Mouse (Mus musculus) MEL (cell line): ENCODE measurements around the gene Qdpr. TPM values are rescaled to one million over a fixed set of nuclear protein-coding genes. Genes with fewer than 3 reads are reported as not detected.

Experiments
- DNase-seq: peaks from one replicate; pipeline ENCODE4 v3.0.0; 2011; ENCODE audit warnings: low read depth, low spot score
- H3K27ac ChIP-seq: 2 replicates; pipeline ENCODE4 v1.5.1; 2012; ENCODE audit warnings: low read depth, mild to moderate bottlenecking, control low read depth, low read length, moderate library complexity; ENCODE audit not compliant: control insufficient read depth
- H3K27me3 ChIP-seq, 2 experiments: fragments of 150-350 bp in 1 of 2; sonication (generic) in 1 of 2; 2 replicates each; pipeline ENCODE4 v1.6.1; 2012; ENCODE audit warnings: low read length in 2 of 2, mild to moderate bottlenecking in 2 of 2, improper control_type of control experiment in 1 of 2, moderate library complexity in 1 of 2; ENCODE audit not compliant: insufficient read depth in 2 of 2, control insufficient read depth in 1 of 2
- H3K36me3 ChIP-seq, 2 experiments: 2 replicates each; pipeline ENCODE4 v1.6.1; 2012 to 2014; ENCODE audit warnings: low read length in 2 of 2, improper control_type of control experiment in 1 of 2, inconsistent platforms in 1 of 2, mild to moderate bottlenecking in 1 of 2; ENCODE audit not compliant: insufficient read depth in 2 of 2, control insufficient read depth in 1 of 2
- H3K4me1 ChIP-seq, 2 experiments: fragments of 150-350 bp in 1 of 2; sonication (generic) in 1 of 2; 2 replicates each; pipeline ENCODE4 v1.6.1; 2012; ENCODE audit warnings: low read length in 2 of 2, improper control_type of control experiment in 1 of 2, mild to moderate bottlenecking in 1 of 2; ENCODE audit not compliant: insufficient read depth in 2 of 2, control insufficient read depth in 1 of 2
- H3K4me3 ChIP-seq, 2 experiments: fragments of 150-350 bp in 1 of 2; sonication (generic) in 1 of 2; 2 replicates each; pipeline ENCODE4 v1.5.1; 2012; ENCODE audit warnings: low read depth in 2 of 2, low read length in 2 of 2, mild to moderate bottlenecking in 2 of 2, moderate library complexity in 2 of 2, control low read depth in 1 of 2, improper control_type of control experiment in 1 of 2; ENCODE audit not compliant: control insufficient read depth in 1 of 2, insufficient read depth in 1 of 2
- H3K79me2 ChIP-seq: 2 replicates; pipeline ENCODE4 v1.6.1; 2012; ENCODE audit warnings: mild to moderate bottlenecking, low read length, moderate library complexity; ENCODE audit not compliant: control insufficient read depth, poor library complexity, insufficient read depth
- H3K9ac ChIP-seq: 2 replicates; pipeline ENCODE4 v1.6.1; 2012; ENCODE audit warnings: low read depth, mild to moderate bottlenecking, control low read depth, low read length, moderate library complexity; ENCODE audit not compliant: control insufficient read depth, poor library complexity, severe bottlenecking
- H3K9me3 ChIP-seq: fragments of 150-350 bp; sonication (generic); replicated peaks from 2 replicates; pipeline ENCODE4 v1.6.1; 2012; ENCODE audit warnings: mild to moderate bottlenecking, low read length, improper control_type of control experiment, moderate library complexity; ENCODE audit not compliant: insufficient read depth
- BHLHE40 ChIP-seq: IDR thresholded peaks from 2 replicates; pipeline ENCODE4 v1.6.1; 2012; ENCODE audit warnings: low read depth, mild to moderate bottlenecking, inconsistent platforms, low read length, improper control_type of control experiment, borderline replicate concordance
- CHD1 ChIP-seq: IDR thresholded peaks from 2 replicates; pipeline ENCODE4 v1.6.1; 2012; ENCODE audit warnings: low read depth, mild to moderate bottlenecking, inconsistent platforms, low read length, improper control_type of control experiment
- CHD2 ChIP-seq: IDR thresholded peaks from 2 replicates; pipeline ENCODE4 v1.6.1; 2011; ENCODE audit warnings: low read length, improper control_type of control experiment
- CTCF ChIP-seq, 3 experiments: IDR thresholded peaks in 2 of 3; conservative IDR thresholded peaks in 1 of 3; 2 replicates each; pipeline ENCODE4 v1.5.1; 2011 to 2012; ENCODE audit warnings: low read length in 3 of 3, low read depth in 2 of 3, mild to moderate bottlenecking in 2 of 3, improper control_type of control experiment in 1 of 3, inconsistent platforms in 1 of 3, mixed read lengths in 1 of 3, moderate library complexity in 1 of 3; ENCODE audit not compliant: control insufficient read depth in 1 of 3, insufficient read depth in 1 of 3, poor library complexity in 1 of 3, severe bottlenecking in 1 of 3
- ELF1 ChIP-seq: IDR thresholded peaks from 2 replicates; pipeline ENCODE4 v1.6.1; 2014; ENCODE audit warnings: low read depth, mild to moderate bottlenecking, inconsistent platforms, low read length, improper control_type of control experiment, moderate library complexity
- HCFC1 ChIP-seq: IDR thresholded peaks from 2 replicates; pipeline ENCODE4 v1.6.1; 2012; ENCODE audit warnings: low read depth, mild to moderate bottlenecking, inconsistent platforms, low read length, improper control_type of control experiment, moderate library complexity
- MAX ChIP-seq: IDR thresholded peaks from 2 replicates; pipeline ENCODE4 v1.6.1; 2011; ENCODE audit warnings: low read length, improper control_type of control experiment
- MXI1 ChIP-seq: IDR thresholded peaks from 2 replicates; pipeline ENCODE4 v1.6.1; 2011; ENCODE audit warnings: mild to moderate bottlenecking, low read depth, low read length, improper control_type of control experiment
- MYB ChIP-seq: IDR thresholded peaks from 2 replicates; pipeline ENCODE4 v1.6.1; 2011; ENCODE audit warnings: mild to moderate bottlenecking, low read depth, low read length, improper control_type of control experiment
- MYC ChIP-seq: IDR thresholded peaks from 2 replicates; pipeline ENCODE4 v1.6.1; 2011; ENCODE audit warnings: low read depth, mild to moderate bottlenecking, low read length, improper control_type of control experiment, moderate library complexity
- NELFE ChIP-seq: IDR thresholded peaks from 2 replicates; pipeline ENCODE4 v1.6.1; 2011; ENCODE audit warnings: low read depth, low read length, improper control_type of control experiment
- NRF1 ChIP-seq: IDR thresholded peaks from 2 replicates; pipeline ENCODE4 v1.6.1; 2014; ENCODE audit warnings: low read depth, mild to moderate bottlenecking, inconsistent platforms, low read length, improper control_type of control experiment, moderate library complexity; ENCODE audit not compliant: poor library complexity, insufficient read depth, severe bottlenecking
- POLR2A ChIP-seq, 2 experiments: IDR thresholded peaks; 2 replicates each; pipeline ENCODE4 v1.6.1; 2011 to 2012; ENCODE audit warnings: low read length in 2 of 2, mild to moderate bottlenecking in 2 of 2, control low read depth in 1 of 2, improper control_type of control experiment in 1 of 2, low read depth in 1 of 2, moderate library complexity in 1 of 2; ENCODE audit not compliant: control insufficient read depth in 1 of 2, insufficient read depth in 1 of 2, poor library complexity in 1 of 2
- POLR2AphosphoS5 ChIP-seq: IDR thresholded peaks from 2 replicates; pipeline ENCODE4 v1.6.1; 2012; ENCODE audit warnings: low read depth, borderline replicate concordance, mild to moderate bottlenecking, inconsistent platforms, low read length, moderate library complexity, mixed read lengths
- SIN3A ChIP-seq: IDR thresholded peaks from 2 replicates; pipeline ENCODE4 v1.6.1; 2012; ENCODE audit warnings: low read length, improper control_type of control experiment, inconsistent platforms
- TBP ChIP-seq: IDR thresholded peaks from 2 replicates; pipeline ENCODE4 v1.8.0; 2011; ENCODE audit warnings: low read depth, low read length, improper control_type of control experiment
- TCF12 ChIP-seq: IDR thresholded peaks from 2 replicates; pipeline ENCODE4 v1.6.1; 2014; ENCODE audit warnings: low read depth, mild to moderate bottlenecking, inconsistent platforms, low read length, improper control_type of control experiment, moderate library complexity
- USF1 ChIP-seq: IDR thresholded peaks from 2 replicates; pipeline ENCODE4 v1.6.1; 2014; ENCODE audit warnings: low read depth, mild to moderate bottlenecking, inconsistent platforms, low read length, improper control_type of control experiment, moderate library complexity
- USF2 ChIP-seq, 2 experiments: IDR thresholded peaks; 2 replicates each; pipeline ENCODE4 v1.6.1; 2011 to 2012; ENCODE audit warnings: improper control_type of control experiment in 2 of 2, low read length in 2 of 2, borderline replicate concordance in 1 of 2, inconsistent platforms in 1 of 2, low read depth in 1 of 2, mild to moderate bottlenecking in 1 of 2; ENCODE audit not compliant: insufficient read depth in 1 of 2
- ZNF384 ChIP-seq: IDR thresholded peaks from 2 replicates; pipeline ENCODE4 v1.6.1; 2012; ENCODE audit warnings: low read depth, mild to moderate bottlenecking, inconsistent platforms, low read length, improper control_type of control experiment
- polyA plus RNA-seq, 2 experiments: library from polyadenylated mRNA; stranded (reverse) in 1 of 2; unstranded in 1 of 2; fragments of >175 nt in 1 of 2; fragments of >200 nt in 1 of 2; gene quantifications; 2 replicates each; pipeline versions ENCODE4 v1.2.1 to v1.2.4; 2012; ENCODE audit warnings: low replicate concordance in 2 of 2, low read depth in 1 of 2; ENCODE audit not compliant: insufficient read length in 2 of 2, insufficient read depth in 1 of 2, missing spikeins in 1 of 2
- total RNA-seq: library from RNA; depleted of rRNA; stranded (reverse); fragments of 300-350 nt; gene quantifications from 2 replicates; pipeline ENCODE4 v1.2.3, GENCODE M21; 2012; rRNA removed

Gene Qdpr
- total RNA-seq (113 and 119 TPM in 2 replicates), polyA plus RNA-seq (100 to 1,000 TPM in 1 of 2 experiments, not detected in 1; 226 TPM)

DNA sequence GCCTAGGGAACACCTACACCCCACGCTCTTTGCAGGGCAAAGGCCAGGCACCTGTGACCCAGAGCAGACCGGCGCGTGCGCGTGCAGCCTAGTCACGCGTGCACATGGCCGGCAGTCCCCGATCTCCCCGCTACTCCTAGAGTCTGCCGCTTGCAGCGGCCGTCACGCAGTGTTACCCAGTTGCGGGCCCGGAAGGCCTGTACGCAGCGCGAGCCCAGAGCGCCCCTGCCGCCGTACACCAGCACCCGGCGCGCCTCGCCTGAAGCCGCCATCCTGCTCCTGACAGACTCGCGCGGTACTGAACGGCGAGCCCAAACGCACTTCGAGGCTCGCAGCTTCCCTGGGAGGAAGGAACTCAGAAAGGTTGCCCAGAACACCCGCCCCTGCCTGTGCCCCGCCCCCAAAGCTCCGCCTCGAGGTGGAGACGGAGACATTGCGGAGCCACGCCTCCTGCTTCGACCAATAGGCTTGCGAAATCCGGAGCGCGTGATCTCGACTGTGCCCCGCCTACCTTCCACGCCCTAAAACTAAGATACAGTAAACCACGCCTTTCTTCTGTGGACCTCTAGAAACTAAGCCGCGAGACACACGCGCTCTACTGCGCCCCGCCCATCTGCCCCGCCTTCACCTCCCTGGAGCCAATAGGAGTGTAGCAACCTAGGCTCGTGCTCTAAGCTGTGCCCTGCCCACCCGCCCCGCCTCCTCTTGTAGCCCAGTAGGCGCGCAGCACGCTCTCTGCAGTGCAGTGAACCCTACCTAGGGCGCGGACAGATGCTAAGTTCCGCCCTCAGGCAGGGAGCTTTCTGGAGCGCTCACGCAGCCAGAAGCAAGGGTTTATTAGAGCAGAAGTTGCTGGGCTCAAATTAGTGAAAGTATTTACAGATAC lies at the start of gene Qdpr:
Gene Qdpr (minus strand): TSS at position 406 of the 886 bp plus-strand sequence.
- DNase-seq, result peak; percentile 100
- TF ChIP-seq BHLHE40, result peak; percentile 48; the same call in 1 of the 2 replicates
- TF ChIP-seq ZNF384, result no peak
- no peak for TF ChIP-seq POLR2AphosphoS5
- peak; percentile 71 for TF ChIP-seq HCFC1
- peak in 1 of 2 experiments; percentile 76; a peak in 2 of 4 replicates for TF ChIP-seq USF2 (IDR thresholded peaks at IDR 0.05; ENCODE audit: borderline replicate concordance in 1 of 2, insufficient read depth in 1 of 2, low read depth in 1 of 2, low read length in 2 of 2)
- peak; percentile 68 for TF ChIP-seq NRF1
- no peak for TF ChIP-seq MYB
- peak; percentile 95 for TF ChIP-seq USF1
- TF ChIP-seq MAX, result peak; percentile 68
- peak; percentile 53; the same call in 1 of the 2 replicates for TF ChIP-seq NELFE
- no peak for TF ChIP-seq CTCF (IDR thresholded peaks at IDR 0.05 in 2 of 3, conservative IDR thresholded peaks at IDR 0.05 in 1 of 3; ENCODE audit: control insufficient read depth in 1 of 3, insufficient read depth in 1 of 3, low read depth in 2 of 3, low read length in 3 of 3, poor library complexity in 1 of 3, severe bottlenecking in 1 of 3)
- peak; percentile 70 for TF ChIP-seq SIN3A
- peak; percentile 69 for TF ChIP-seq TBP
- TF ChIP-seq CHD1, result no peak
- TF ChIP-seq ELF1, result peak; percentile 64
- peak; percentile 81 for TF ChIP-seq MXI1
- TF ChIP-seq CHD2, result no peak
- TF ChIP-seq MYC, result peak; percentile 81
- TF ChIP-seq POLR2A (IDR thresholded peaks at IDR 0.05; ENCODE audit: control insufficient read depth in 1 of 2, insufficient read depth in 1 of 2, low read depth in 1 of 2, low read length in 2 of 2, poor library complexity in 1 of 2), result peak; percentile 62 to 85; a peak in 3 of 4 replicates
- peak; percentile 62 for TF ChIP-seq TCF12
- Histone ChIP-seq H3K4me1 (peaks cover 0 to 20% of the 10 kb centered on the region in 2 experiments), H3K79me2 (peaks cover 14% of the 10 kb centered on the region), H3K9me3 (no peaks in the 10 kb centered on the region), H3K27me3 (no peaks in the 10 kb centered on the region), H3K27ac (peak within 1 kb of the TSS; percentile 19; the same call in 1 of the 2 replicates), H3K4me3 (peak within 1 kb of the TSS; percentile 71 to 89), H3K36me3 (peaks cover 3 to 16% of the 10 kb centered on the region in 2 experiments; a peak in 3 of 4 replicates), H3K9ac (peak within 1 kb of the TSS; percentile 71)
